Mouse (Mus musculus) stomach, embryonic 14.5 days (tissue): ENCODE data around the gene Acads. TPM values are rescaled to one million over a fixed set of nuclear protein-coding genes. Genes with fewer than 3 reads are reported as not detected.

ENCODE experiments used
- ATAC-seq: fragments of 200-750 bp; cut with Nextera tagmentation; 2 replicates; pipeline ENCODE4 v1.8.0; 2017; ENCODE audit warnings: low read depth, moderate TSS enrichment; ENCODE audit not compliant: insufficient number of reproducible peaks, insufficient read depth, low FRiP score
- H3K27ac ChIP-seq: fragments of 300-500 bp; sonication (generic); 2 replicates; pipeline ENCODE4 v1.5.1; 2014; ENCODE audit warnings: mild to moderate bottlenecking, low read length, moderate library complexity, mixed read lengths
- H3K27me3 ChIP-seq: fragments of 300-500 bp; sonication (generic); 2 replicates; pipeline ENCODE4 v1.6.1; 2014; ENCODE audit warnings: low read length, control low read depth, mixed read lengths; ENCODE audit not compliant: control insufficient read depth, insufficient read depth
- H3K36me3 ChIP-seq: fragments of 300-500 bp; sonication (generic); 2 replicates; pipeline ENCODE4 v1.6.1; 2014; ENCODE audit warnings: mild to moderate bottlenecking, control low read depth, low read length, moderate library complexity, mixed read lengths; ENCODE audit not compliant: control insufficient read depth, insufficient read depth
- H3K4me1 ChIP-seq: fragments of 300-500 bp; sonication (generic); 2 replicates; pipeline ENCODE4 v1.6.1; 2014; ENCODE audit warnings: low read length, control low read depth, mixed read lengths; ENCODE audit not compliant: control insufficient read depth, insufficient read depth
- H3K4me2 ChIP-seq: fragments of 300-500 bp; sonication (generic); replicated peaks from 2 replicates; pipeline ENCODE4 v1.6.1; 2014; ENCODE audit warnings: low read depth, low read length, control low read depth
- H3K4me3 ChIP-seq: fragments of 300-500 bp; sonication (generic); 2 replicates; pipeline ENCODE4 v1.5.1; 2014; ENCODE audit warnings: low read depth, low read length, control low read depth
- H3K9ac ChIP-seq: fragments of 300-500 bp; sonication (generic); replicated peaks from 2 replicates; pipeline ENCODE4 v1.6.1; 2014; ENCODE audit warnings: low read depth, mild to moderate bottlenecking, control low read depth, low read length, moderate library complexity, mixed read lengths
- H3K9me3 ChIP-seq: fragments of 300-500 bp; sonication (generic); 2 replicates; pipeline ENCODE4 v1.6.1; 2016; ENCODE audit warnings: low read depth, low read length, control low read depth; ENCODE audit not compliant: control insufficient read depth
- WGBS: fragments of 180-500 bp; shearing (Covaris S2); extraction: QIAGEN DNeasy Blood & Tissue Kit; methylation state at CpG from one replicate; pipeline ENCODE4 v1.1.7; 2014; 5-methylcytosine and 5-hydroxymethylcytosine counted together
- polyA plus RNA-seq: library from polyadenylated mRNA; unstranded; fragments of >200 nt; fragmentation: Nextera tagmentation; extraction: Ambion mirVana; gene quantifications from 2 replicates; pipeline ENCODE4 v1.2.1, GENCODE M21; 2014

Gene Acads
- polyA plus RNA-seq, 1 experiment from 2014 or later = 38.5 TPM

DNA sequence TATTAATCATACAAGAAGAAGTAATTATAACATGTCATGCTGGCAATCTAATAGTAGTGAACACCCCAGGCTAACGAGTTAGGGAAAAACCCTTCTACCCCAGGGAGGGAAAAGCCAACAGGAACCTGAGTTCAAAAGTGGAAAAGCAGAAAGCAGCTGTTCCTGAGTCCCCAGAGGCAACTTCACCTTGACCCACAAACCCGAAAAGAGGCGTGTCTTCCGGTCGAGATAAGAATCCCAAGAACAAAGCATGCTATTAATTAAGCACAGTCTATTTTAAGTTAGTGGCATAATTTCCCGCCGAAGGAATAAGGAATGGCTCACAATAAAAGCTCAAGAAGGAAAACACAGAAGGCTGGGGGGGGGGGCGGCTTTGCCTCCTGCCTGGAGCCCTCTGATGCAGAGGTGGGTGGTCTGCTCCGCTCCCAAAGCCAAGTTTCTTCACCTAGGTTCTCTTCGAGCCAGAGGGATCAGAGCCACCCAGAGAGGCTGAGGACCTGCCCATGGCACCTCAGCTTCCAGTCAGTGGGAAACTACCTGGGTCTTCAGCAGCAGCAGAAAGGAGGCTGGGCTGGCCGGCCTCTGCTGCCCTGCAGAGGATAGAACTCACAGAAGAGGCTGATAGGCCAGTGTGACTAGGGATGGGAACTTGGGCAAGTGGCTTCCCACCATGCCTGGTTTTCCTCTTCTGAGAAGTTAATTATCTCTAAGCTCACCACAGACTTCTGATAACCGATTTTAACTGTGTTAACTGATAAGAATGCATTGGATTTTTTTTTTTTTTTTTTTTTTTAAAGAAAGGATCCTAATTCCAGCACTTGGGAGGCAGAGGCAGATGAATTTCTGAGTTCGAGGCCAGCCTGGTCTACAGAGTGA is 42.2 kb upstream of the Acads start:
- no peak for ATAC-seq
- H3K4me2 ChIP-seq = no peak overlapping the region
- WGBS = 51% methylated on average over 13 of the region's 13 CpGs

DNA sequence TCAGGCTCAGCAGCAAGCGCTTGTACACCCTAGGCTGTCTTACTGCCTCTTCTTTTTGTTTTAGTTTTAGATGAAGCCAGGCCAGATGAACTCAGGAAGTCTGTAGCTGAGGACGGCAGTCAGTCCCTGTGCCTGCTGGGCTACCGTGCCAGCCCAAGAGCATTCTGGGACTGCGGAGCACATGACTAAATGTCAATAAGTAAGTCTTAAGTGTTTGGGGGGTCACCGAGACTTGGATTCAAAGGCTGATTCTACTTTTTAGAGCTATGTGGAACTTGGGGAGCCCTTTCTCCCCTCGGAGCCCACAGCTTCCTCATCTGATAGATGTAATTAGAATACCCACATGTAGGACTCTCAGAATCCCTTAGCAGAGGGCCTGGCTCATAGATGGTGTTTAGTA is 41.5 kb upstream of the Acads start:
- Histone ChIP-seq H3K27ac (no peak overlapping the region), H3K36me3 (no peaks in the 10 kb centered on the region), H3K4me1 (peaks cover 13% of the 10 kb centered on the region), H3K9me3 (no peaks in the 10 kb centered on the region), H3K4me3 (no peak overlapping the region), H3K9ac (no peak overlapping the region), H3K4me2 (no peak overlapping the region), H3K27me3 (no peaks in the 10 kb centered on the region)
- 79% methylated on average over 6 of the region's 6 CpGs for WGBS
- ATAC-seq = no peak

More for the DNA sequence above, 42.2 kb upstream of the Acads start:
- H3K4me1 ChIP-seq = peaks cover 13% of the 10 kb centered on the region
- H3K27ac ChIP-seq = no peak overlapping the region
- no peaks in the 10 kb centered on the region for H3K9me3 ChIP-seq
- H3K27me3 ChIP-seq = no peaks in the 10 kb centered on the region
- no peaks in the 10 kb centered on the region for H3K36me3 ChIP-seq
- no peak overlapping the region for H3K9ac ChIP-seq
- no peak overlapping the region for H3K4me3 ChIP-seq

DNA sequence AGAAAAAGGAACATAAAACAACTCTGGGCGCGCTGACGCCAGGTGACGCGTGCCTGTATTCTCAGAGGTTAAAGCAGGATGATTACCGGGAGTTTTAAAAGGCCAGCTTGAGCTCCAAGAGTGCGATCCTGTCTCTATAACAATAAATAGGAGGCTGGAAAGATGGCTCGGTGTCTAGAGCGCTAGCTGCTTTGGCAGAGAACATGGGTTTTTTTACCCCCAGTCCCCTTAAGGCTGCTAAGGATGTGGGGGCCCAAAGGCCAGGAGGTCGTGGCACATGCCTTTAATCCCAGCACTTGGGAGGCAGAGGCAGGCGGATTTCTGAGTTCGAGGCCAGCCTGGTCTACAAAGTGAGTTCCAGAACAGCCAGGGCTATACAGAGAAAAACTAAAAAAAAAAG is 40.0 kb upstream of the Acads start:
- Histone ChIP-seq H3K27me3 (no peaks in the 10 kb centered on the region), H3K27ac (peak overlapping the region; percentile 97), H3K4me2 (peak overlapping the region; percentile 67), H3K36me3 (no peaks in the 10 kb centered on the region; the same call in 1 of the 2 replicates), H3K9ac (peak overlapping the region; percentile 57), H3K9me3 (no peaks in the 10 kb centered on the region), H3K4me1 (peaks cover 28% of the 10 kb centered on the region), H3K4me3 (peak overlapping the region; percentile 100)
- no peak for ATAC-seq
- WGBS = 36% methylated on average over 12 of the region's 12 CpGs

DNA sequence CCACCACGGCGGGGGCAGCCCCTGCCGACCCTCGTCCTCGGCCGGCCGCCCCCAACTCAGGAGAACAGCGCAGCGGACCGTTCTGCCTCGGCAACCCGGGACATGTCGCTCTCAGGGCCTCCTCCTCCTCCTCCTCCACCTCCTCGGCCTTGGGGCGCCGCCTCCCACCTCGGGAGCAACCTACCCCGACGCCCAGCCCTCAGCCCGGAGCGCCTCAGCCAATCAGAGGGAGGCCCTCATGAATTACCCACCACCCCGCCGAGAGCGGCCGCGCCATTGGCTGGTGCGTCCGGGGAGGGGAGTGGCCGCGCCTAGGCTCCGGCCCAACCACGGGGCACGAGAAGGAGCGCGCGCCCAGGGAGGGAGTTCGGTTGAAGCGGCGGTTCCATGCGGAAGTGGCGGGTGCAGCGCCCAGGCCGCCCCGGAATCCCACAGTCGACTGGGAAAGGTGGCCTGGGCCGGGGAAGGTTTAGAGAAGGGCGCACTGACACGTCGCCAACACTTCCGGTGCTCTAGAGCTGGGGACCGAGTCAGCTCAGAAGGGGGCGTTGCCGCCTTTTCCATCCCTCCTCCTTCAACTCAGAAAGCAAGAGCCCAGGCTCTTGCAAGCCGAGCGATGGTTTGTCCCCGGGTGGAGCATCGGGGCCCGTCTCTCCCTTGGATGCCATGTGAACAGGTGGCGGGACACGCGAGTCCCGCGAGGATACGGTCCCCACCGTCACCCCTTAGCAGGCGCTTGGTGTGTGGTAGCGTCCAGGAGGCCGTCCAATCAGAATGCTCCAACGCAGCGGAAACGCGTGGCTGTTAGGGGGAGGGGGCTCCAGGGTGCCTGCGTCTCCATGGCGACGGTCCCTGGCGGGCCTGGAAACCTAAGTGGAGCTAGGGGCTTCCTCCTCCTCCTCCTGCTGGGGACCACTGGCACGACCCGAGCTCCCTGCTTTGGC is 39.2 kb upstream of the Acads start, which contains the start of gene Mlec:
Gene Mlec, minus strand, starts transcription at position 140 of the 944 bp plus-strand sequence.
- H3K36me3 ChIP-seq = peaks cover 3% of the 10 kb centered on the region
- peak within 1 kb of the TSS; percentile 95 for H3K9ac ChIP-seq
- H3K4me1 ChIP-seq = peaks cover 34% of the 10 kb centered on the region
- H3K9me3 ChIP-seq = no peaks in the 10 kb centered on the region
- H3K4me3 ChIP-seq = peak within 1 kb of the TSS; percentile 100
- H3K4me2 ChIP-seq = peak within 1 kb of the TSS; percentile 86
- ATAC-seq = peak; percentile 98
- H3K27me3 ChIP-seq = no peaks in the 10 kb centered on the region
- WGBS = under 1% methylated on average over 76 of the region's 78 CpGs
- H3K27ac ChIP-seq = peak within 1 kb of the TSS; percentile 97

DNA sequence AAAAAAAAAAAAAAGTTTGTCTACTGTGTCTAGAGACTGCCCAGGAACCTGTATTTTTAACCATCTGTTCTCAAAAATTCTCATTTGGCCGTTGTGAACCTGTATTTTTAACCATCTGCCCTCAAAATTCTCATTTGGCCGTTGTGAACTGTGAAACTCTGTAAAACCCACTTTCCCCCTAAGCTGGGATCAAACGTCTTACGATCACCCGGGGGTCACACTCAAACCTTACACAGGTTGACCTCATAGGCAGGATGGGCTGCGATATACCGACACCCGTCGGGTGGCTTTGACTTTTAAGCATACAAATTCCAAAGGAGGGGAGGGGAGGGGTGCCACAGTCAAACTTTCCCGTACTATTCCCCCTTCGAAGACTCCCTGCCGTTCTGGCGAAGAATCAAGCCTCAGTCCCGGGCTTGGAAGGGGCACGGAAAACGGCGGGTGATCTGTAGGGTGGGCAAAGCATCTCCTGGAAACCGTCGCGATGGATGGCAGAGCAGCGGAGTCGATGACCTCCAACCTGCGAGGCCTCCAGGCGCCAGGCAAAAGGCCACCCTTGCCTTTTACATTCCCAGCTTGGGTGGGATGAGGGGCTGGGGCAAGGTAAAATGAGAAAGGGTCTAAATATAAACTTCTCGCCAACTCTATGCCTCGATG is 37.9 kb upstream of the Acads start:
- H3K4me2 ChIP-seq = peak overlapping the region; percentile 86
- H3K36me3 ChIP-seq = peaks cover 6% of the 10 kb centered on the region
- no peaks in the 10 kb centered on the region for H3K27me3 ChIP-seq
- peak overlapping the region; percentile 97 for H3K27ac ChIP-seq
- peak overlapping the region; percentile 95 for H3K9ac ChIP-seq
- peaks cover 40% of the 10 kb centered on the region for H3K4me1 ChIP-seq
- no peaks in the 10 kb centered on the region for H3K9me3 ChIP-seq
- ATAC-seq = no peak
- WGBS = under 1% methylated on average over 26 of the region's 26 CpGs
- H3K4me3 ChIP-seq = peak overlapping the region; percentile 100

DNA sequence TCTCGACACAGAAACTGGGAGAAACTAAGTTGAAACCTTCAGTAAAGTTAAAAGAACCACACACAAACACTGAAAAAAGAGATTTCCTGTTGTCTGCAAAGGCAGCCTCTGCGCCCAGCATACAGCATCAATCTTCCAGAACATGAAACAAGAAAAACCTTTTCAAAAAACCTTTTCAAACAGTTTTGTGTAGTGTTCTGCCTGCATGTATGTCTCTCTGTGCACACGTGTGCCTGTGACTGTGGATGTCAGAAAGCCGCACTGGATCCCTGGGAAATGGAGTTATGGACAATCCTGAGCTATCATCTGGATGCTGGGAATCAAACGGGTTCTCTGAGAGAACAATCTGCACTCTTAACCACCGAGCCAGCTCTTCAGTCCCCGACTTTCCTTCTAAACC is 37.3 kb upstream of the Acads start:
- no peak for ATAC-seq
- Histone ChIP-seq H3K27me3 (no peaks in the 10 kb centered on the region), H3K36me3 (peaks cover 6% of the 10 kb centered on the region), H3K9ac (peak overlapping the region; percentile 23; the same call in 1 of the 2 replicates), H3K27ac (peak overlapping the region; percentile 6), H3K9me3 (no peaks in the 10 kb centered on the region), H3K4me2 (peak overlapping the region; percentile 86), H3K4me3 (peak overlapping the region; percentile 100), H3K4me1 (peaks cover 40% of the 10 kb centered on the region)
- WGBS = 51% methylated on average over 7 of the region's 7 CpGs

DNA sequence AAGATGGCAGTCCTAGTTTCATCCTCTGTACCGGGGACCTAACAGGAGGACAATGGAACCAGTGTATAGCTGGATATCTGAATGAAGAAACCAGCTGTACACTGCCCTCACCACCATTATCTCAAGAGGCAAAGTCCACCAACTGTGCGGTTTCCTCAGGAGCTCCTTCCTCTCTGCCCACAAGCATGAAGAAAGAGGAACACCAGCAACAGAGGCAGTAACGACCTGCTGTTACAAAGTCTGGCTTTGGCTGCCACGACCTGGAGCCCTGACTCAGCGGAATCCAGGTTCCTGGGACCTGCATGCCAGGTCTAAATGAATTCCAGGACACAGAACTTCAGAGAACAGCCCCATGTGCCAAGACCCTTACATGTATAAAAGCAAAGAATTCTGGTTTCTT is 36.7 kb upstream of the Acads start:
- whole genome bisulfite sequencing = 41% methylated on average over 5 of the region's 5 CpGs

More for the DNA sequence above, 36.7 kb upstream of the Acads start:
- Histone ChIP-seq H3K4me2 (peak overlapping the region; percentile 86), H3K27me3 (no peaks in the 10 kb centered on the region), H3K36me3 (peaks cover 11% of the 10 kb centered on the region), H3K27ac (peak overlapping the region; percentile 6), H3K9me3 (no peaks in the 10 kb centered on the region), H3K9ac (peak overlapping the region; percentile 23; the same call in 1 of the 2 replicates), H3K4me1 (peaks cover 40% of the 10 kb centered on the region), H3K4me3 (peak overlapping the region; percentile 100)
- ATAC-seq = no peak
